Mouse (Mus musculus): ENCODE results near the gene 5430419D17Rik. TPM values are rescaled to one million over a fixed set of nuclear protein-coding genes. Genes with fewer than 3 reads are reported as not detected.

The 5430419D17Rik gene
- polyA plus RNA-seq, 1 experiment from 2014 or later: not detected

Other genes starting within 250 kb of the 5430419D17Rik start
- 7.2 and 7.5 TPM in 2 replicates for gene Htra1, start 238.3 kb upstream of the 5430419D17Rik start, polyA plus RNA-seq (2014; fragmentation: Nextera tagmentation; extraction: Ambion mirVana)
- gene Dmbt1, start 142.3 kb upstream of the 5430419D17Rik start, polyA plus RNA-seq (2014; fragmentation: Nextera tagmentation; extraction: Ambion mirVana): not detected in 2 replicates
- gene 4933402N03Rik, start 28.1 kb upstream of the 5430419D17Rik start, polyA plus RNA-seq (2014; fragmentation: Nextera tagmentation; extraction: Ambion mirVana): not detected in 2 replicates
- gene Cuzd1, start 147.9 kb downstream of the 5430419D17Rik start, polyA plus RNA-seq (2014; fragmentation: Nextera tagmentation; extraction: Ambion mirVana): not detected in 2 replicates
- gene Fam24b, start 155.1 kb downstream of the 5430419D17Rik start, polyA plus RNA-seq (2014; fragmentation: Nextera tagmentation; extraction: Ambion mirVana): not detected in 2 replicates
- gene Fam24a, start 159.5 kb downstream of the 5430419D17Rik start, polyA plus RNA-seq (2014; fragmentation: Nextera tagmentation; extraction: Ambion mirVana): not detected in 2 replicates
- 25.6 and 28.7 TPM in 2 replicates for gene 2310057M21Rik, start 188.4 kb downstream of the 5430419D17Rik start, polyA plus RNA-seq (2014; fragmentation: Nextera tagmentation; extraction: Ambion mirVana)
- gene Pstk, start 196.7 kb downstream of the 5430419D17Rik start, polyA plus RNA-seq (2014; fragmentation: Nextera tagmentation; extraction: Ambion mirVana): 48.6 and 53.9 TPM in 2 replicates
- 30.0 and 33.9 TPM in 2 replicates for gene Ikzf5, start 236.1 kb downstream of the 5430419D17Rik start, polyA plus RNA-seq (2014; fragmentation: Nextera tagmentation; extraction: Ambion mirVana)
- gene Acadsb, start 236.2 kb downstream of the 5430419D17Rik start, polyA plus RNA-seq (2014; fragmentation: Nextera tagmentation; extraction: Ambion mirVana): 78.5 and 83.0 TPM in 2 replicates

All from neural tube, embryonic 11.5 days (tissue).